ENCODE assay signal across 17 mouse cellular contexts in genomic region chr11:60981693-60982486, GRCm38 (mm10). TPM values are rescaled to one million over a fixed set of nuclear protein-coding genes. Genes with fewer than 3 reads are reported as not detected.
A peak's percentile ranks its signal among the peaks of the same experiment; 100 is the strongest.
DNase-seq lines count a peak whose midpoint lies in the region; ATAC-seq and TF ChIP-seq lines count a peak whose summit lies in the region.
"Had no signal": no experiment of that assay in that cellular context is flagged by ENCODE, and none has a peak within 500 bp of the region (broad histone marks: within the 10 kb centered on the region; RNA-seq: fewer than 3 reads in every experiment).

No protein-coding gene starts in this region.

- no peak overlapping the region for H3K27ac ChIP-seq in heart, adult 2 months
- H3K27ac ChIP-seq in heart, embryonic 11.5 days (ENCODE audit: low read depth, low read length): no peak overlapping the region
- H3K27ac ChIP-seq: forebrain, embryonic 15.5 days; gastrocnemius, adult 2 months; limb, embryonic 12.5 days; liver, embryonic 15.5 days had no signal

- H3K79me2 ChIP-seq in heart, adult 2 months (replicated peaks; ENCODE audit: control insufficient read depth, insufficient read depth, low read length): no peaks in the 10 kb centered on the region

- peak; percentile 18; the same call in 1 of the 2 replicates for ATAC-seq in heart, embryonic 11.5 days (replicated peaks; ENCODE audit: insufficient number of reproducible peaks, low FRiP score, low TSS enrichment)
- ATAC-seq: forebrain, embryonic 15.5 days; hindbrain, embryonic 16.5 days had no signal

- peak in 1 of 2 experiments; percentile 32 for DNase-seq in heart, adult 2 months
- no peak for DNase-seq in heart, postnatal 36 days
- peak; percentile 27 for DNase-seq in lung, postnatal 10 days
- no peak for DNase-seq in lung, postnatal 25 days (ENCODE audit: low spot score)
- peak; percentile 20 to 40 for DNase-seq in heart, postnatal 10 days
- no peak for DNase-seq in frontal cortex, postnatal 25 days (ENCODE audit: low spot score in 2 of 2)
- DNase-seq in urinary bladder, postnatal 25 days (ENCODE audit: low spot score): no peak
- DNase-seq: gastrocnemius, adult 2 months; kidney, adult 2 months; kidney, postnatal 25 days; thymus, adult 2 months had no signal

- no peak for TF ChIP-seq POLR2A in heart, adult 2 months (IDR thresholded peaks at IDR 0.05; ENCODE audit: insufficient read depth, low read depth, low read length)

- H3K36me3 ChIP-seq in heart, adult 2 months (ENCODE audit: control insufficient read depth, insufficient read depth, low read length): no peaks in the 10 kb centered on the region
- H3K36me3 ChIP-seq in heart, embryonic 11.5 days (ENCODE audit: control insufficient read depth, insufficient read depth, low read length): no peaks in the 10 kb centered on the region
- H3K36me3 ChIP-seq: forebrain, embryonic 15.5 days; limb, embryonic 12.5 days; liver, embryonic 15.5 days had no signal

- 51% methylated on average over 14 of the region's 14 CpGs for WGBS in heart, adult 2 months
- 49% methylated on average over 14 of the region's 14 CpGs for WGBS in heart, embryonic 11.5 days (ENCODE audit: insufficient replicate concordance)

- no peak overlapping the region for H3K9ac ChIP-seq in heart, adult 2 months (ENCODE audit: low read depth, low read length)
- no peak overlapping the region for H3K9ac ChIP-seq in heart, embryonic 11.5 days (ENCODE audit: low read depth, low read length)
- H3K9ac ChIP-seq: forebrain, embryonic 15.5 days; limb, embryonic 12.5 days; liver, embryonic 15.5 days had no signal

- intact Hi-C loops in heart, adult 2 months (cut with DNase I): loop anchor here (5.0 kb wide), 1 partner anchor 80 kb away; no protein-coding TSS in a partner anchor
- intact Hi-C loops in heart, postnatal 36 days (cut with DNase I): no loop called here
- intact Hi-C loops in heart, postnatal 10 days (cut with DNase I): no loop called here

- H3K4me2 ChIP-seq in heart, embryonic 11.5 days: no peak overlapping the region
- H3K4me2 ChIP-seq: forebrain, embryonic 15.5 days; limb, embryonic 12.5 days; liver, embryonic 15.5 days had no signal

- peak; percentile 32; the same call in 1 of the 2 replicates for TF ChIP-seq EP300 in heart, adult 2 months (IDR thresholded peaks at IDR 0.05; ENCODE audit: insufficient read depth, low read depth, low read length)

- no peak overlapping the region for H3K4me3 ChIP-seq in heart, adult 2 months
- no peak overlapping the region for H3K4me3 ChIP-seq in heart, embryonic 11.5 days (ENCODE audit: low read depth, low read length)
- H3K4me3 ChIP-seq: forebrain, embryonic 15.5 days; gastrocnemius, adult 2 months; limb, embryonic 12.5 days; liver, embryonic 15.5 days had no signal

- H3K27me3 ChIP-seq in heart, adult 2 months (ENCODE audit: control insufficient read depth, insufficient read depth, low read length): no peaks in the 10 kb centered on the region
- H3K27me3 ChIP-seq in heart, embryonic 11.5 days (ENCODE audit: control insufficient read depth, insufficient read depth, low read length): no peaks in the 10 kb centered on the region
- H3K27me3 ChIP-seq: forebrain, embryonic 15.5 days; limb, embryonic 12.5 days; liver, embryonic 15.5 days had no signal

- no peaks in the 10 kb centered on the region for H3K9me3 ChIP-seq in heart, embryonic 11.5 days (replicated peaks; ENCODE audit: control insufficient read depth, low read length)
- H3K9me3 ChIP-seq: forebrain, embryonic 15.5 days; limb, embryonic 12.5 days; liver, embryonic 15.5 days had no signal

- no peak for TF ChIP-seq CTCF in heart, adult 2 months (IDR thresholded peaks at IDR 0.05)

- peaks cover 4% of the 10 kb centered on the region for H3K4me1 ChIP-seq in heart, adult 2 months (ENCODE audit: control insufficient read depth, insufficient read depth, low read length)
- peaks cover 6% of the 10 kb centered on the region for H3K4me1 ChIP-seq in heart, embryonic 11.5 days (ENCODE audit: control insufficient read depth, insufficient read depth, low read length)
- H3K4me1 ChIP-seq: limb, embryonic 12.5 days had no signal

RNA-seq across cellular contexts. Expression of gene Kcnj12, which starts 40.5 kb away (rescaled TPM):
- 10 to 100 TPM; 26.7 to 35.7 TPM for total RNA-seq in heart, adult 2 months (2021)
- polyA plus RNA-seq in heart, adult 2 months (2012; rRNA removed): 29.5 and 42.6 TPM in 2 replicates
- total RNA-seq in heart, postnatal 36 days (2021): 10 to 100 TPM; 22.8 to 24.9 TPM
- 1.5 and 2.0 TPM in 2 replicates for polyA plus RNA-seq in heart, embryonic 11.5 days (2014; fragmentation: Nextera tagmentation; extraction: Ambion mirVana)
- 10 to 100 TPM; 20.6 to 24.7 TPM for total RNA-seq in heart, postnatal 10 days (2021)
- total RNA-seq: megakaryocyte, adult 5-6 weeks had no signal
- polyA plus RNA-seq: liver, embryonic 15.5 days had no signal

RNA-seq across cellular contexts. Expression of gene Map2k3, which starts 50.1 kb away (rescaled TPM):
- total RNA-seq in heart, adult 2 months (2021): 10 to 100 TPM; 71.1 to 79.3 TPM
- polyA plus RNA-seq in heart, adult 2 months (2012; rRNA removed): 56.5 and 56.7 TPM in 2 replicates
- 10 to 100 TPM; 84.2 to 84.5 TPM for total RNA-seq in heart, postnatal 36 days (2021)
- polyA plus RNA-seq in heart, embryonic 11.5 days (2014; fragmentation: Nextera tagmentation; extraction: Ambion mirVana): 74.6 and 77.9 TPM in 2 replicates
- total RNA-seq in heart, postnatal 10 days (2021): 10 to 100 TPM; 56.2 to 57.1 TPM

Comparison
In these comparisons a context has a peak if more than half of its experiments do, and no peak if none do; other contexts are left out.
1. DNase-seq: peak in lung, postnatal 10 days (single experiment) and heart, postnatal 10 days (2 of 2); none in heart, postnatal 36 days (0 of 2), lung, postnatal 25 days (single experiment), frontal cortex, postnatal 25 days (0 of 2) and urinary bladder, postnatal 25 days (single experiment).